Mouse (Mus musculus): ENCODE measurements around the gene Klra9. TPM values are rescaled to one million over a fixed set of nuclear protein-coding genes. Genes with fewer than 3 reads are reported as not detected.
"Not testable (repeated sequence)": the region's sequence is repeated elsewhere in the genome, so short reads cannot be mapped to it uniquely, and the experiment has no call there.

Gene Klra9
- not detected in 2 replicates for polyA plus RNA-seq (2015; fragmentation: Nextera tagmentation; extraction: Ambion mirVana)

DNA sequence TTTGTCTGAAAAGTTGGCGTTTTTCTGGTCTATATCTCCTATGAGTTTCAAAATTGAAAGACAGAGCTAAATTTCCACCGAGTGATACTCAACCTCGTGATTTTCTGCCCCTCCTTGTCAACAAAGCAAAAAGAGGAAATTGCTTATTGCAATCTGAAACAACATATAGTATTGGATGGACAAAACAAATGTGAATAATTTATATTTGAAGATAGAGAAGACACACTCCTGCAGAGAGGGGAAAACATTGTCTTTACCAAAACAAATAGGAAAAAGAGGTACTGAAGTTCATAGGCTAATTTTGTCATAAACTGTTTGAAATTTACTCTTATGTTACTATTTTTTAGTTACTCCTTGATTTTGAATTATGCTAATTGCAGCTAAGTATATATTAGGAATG, at the start of gene Klra9:
Gene Klra9, minus strand, starts transcription at position 101 of the 400 bp plus-strand sequence.
- not testable (repeated sequence) for H3K27me3 ChIP-seq; H3K4me3 ChIP-seq; H3K27ac ChIP-seq; H3K9ac ChIP-seq; H3K4me2 ChIP-seq; ATAC-seq (replicated peaks; ENCODE audit: insufficient number of reproducible peaks, insufficient read depth, low FRiP score, low read depth); H3K4me1 ChIP-seq (replicated peaks); H3K9me3 ChIP-seq (replicated peaks); H3K36me3 ChIP-seq
- WGBS = 47% methylated on average over 3 of the region's 3 CpGs

GRCm38 (mm10) chr6:130237536-130237935, 44.6 kb upstream of the Klra9 start:
- Histone ChIP-seq H3K9me3 (replicated peaks) (no peaks in the 10 kb centered on the region; the same call in 1 of the 2 replicates), H3K27me3 (no peaks in the 10 kb centered on the region), H3K4me3 (no peak overlapping the region), H3K9ac (no peak overlapping the region), H3K4me2 (no peak overlapping the region), H3K36me3 (no peaks in the 10 kb centered on the region), H3K4me1 (replicated peaks) (no peaks in the 10 kb centered on the region), H3K27ac (no peak overlapping the region)
- WGBS = 56% methylated on average over 2 of the region's 2 CpGs
- no peak for ATAC-seq (replicated peaks; ENCODE audit: insufficient number of reproducible peaks, insufficient read depth, low FRiP score, low read depth)

DNA sequence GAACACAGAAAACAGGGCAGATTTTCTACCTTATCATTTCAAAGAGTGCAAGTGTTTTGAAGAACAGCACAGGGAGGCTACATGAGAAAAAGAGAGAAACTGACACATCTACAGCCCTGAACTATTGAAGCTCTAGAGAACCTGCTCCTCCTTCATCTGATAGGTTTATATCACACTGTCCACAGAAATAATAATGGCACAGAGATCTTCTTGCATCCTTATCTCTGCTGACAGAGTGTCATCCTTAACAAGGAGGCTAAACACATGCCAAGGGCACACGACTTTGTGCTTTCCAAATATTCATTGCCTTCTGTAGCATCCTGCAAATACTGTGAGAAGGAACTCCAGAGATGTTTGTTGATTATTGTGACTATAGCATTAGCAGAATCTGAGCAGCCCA, 43.7 kb upstream of the Klra9 start:
- no peaks in the 10 kb centered on the region; the same call in 1 of the 2 replicates for H3K9me3 ChIP-seq (replicated peaks)
- no peaks in the 10 kb centered on the region for H3K27me3 ChIP-seq
- H3K4me2 ChIP-seq = no peak overlapping the region
- H3K36me3 ChIP-seq = no peaks in the 10 kb centered on the region
- H3K4me1 ChIP-seq (replicated peaks) = no peaks in the 10 kb centered on the region
- H3K9ac ChIP-seq = no peak overlapping the region
- H3K27ac ChIP-seq = no peak overlapping the region
- WGBS = 32% methylated on average over 1 of the region's 1 CpGs
- H3K4me3 ChIP-seq = no peak overlapping the region
- no peak for ATAC-seq (replicated peaks; ENCODE audit: insufficient number of reproducible peaks, insufficient read depth, low FRiP score, low read depth)

- no peak for ATAC-seq (replicated peaks; ENCODE audit: insufficient number of reproducible peaks, insufficient read depth, low FRiP score, low read depth)
- Histone ChIP-seq H3K4me3 (no peak within 1 kb of the TSS), H3K4me1 (replicated peaks) (no peaks in the 10 kb centered on the region), H3K9ac (no peak within 1 kb of the TSS), H3K27ac (no peak within 1 kb of the TSS), H3K9me3 (replicated peaks) (no peaks in the 10 kb centered on the region; the same call in 1 of the 2 replicates), H3K4me2 (no peak within 1 kb of the TSS), H3K27me3 (no peaks in the 10 kb centered on the region), H3K36me3 (no peaks in the 10 kb centered on the region)
Observed at GRCm38 (mm10) chr6:130233222-130233621, 40.3 kb upstream of the Klra9 start, which contains the start of gene Klra7. Klra7 (minus strand) TSS chr6:130233322.

DNA sequence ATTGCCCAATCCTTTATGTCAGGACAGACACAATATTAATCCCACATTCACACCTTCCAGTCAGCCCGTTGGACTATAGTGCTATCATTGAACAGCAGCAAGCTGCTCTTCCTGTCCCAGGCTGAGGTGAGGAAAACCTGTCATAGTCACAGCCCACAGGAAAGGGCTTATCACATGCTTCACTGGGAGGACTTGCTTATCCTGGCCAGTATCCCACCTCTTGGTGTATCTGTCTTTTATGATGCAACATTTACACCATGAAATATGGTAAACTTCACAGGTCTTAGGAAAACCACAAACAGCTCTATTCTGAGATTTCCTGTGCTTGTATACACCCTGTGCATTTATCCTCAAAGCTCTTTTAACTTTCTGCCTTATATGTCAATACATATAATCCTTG, 4.5 kb upstream of the Klra9 start:
- H3K27me3 ChIP-seq; H3K4me2 ChIP-seq; H3K27ac ChIP-seq; ATAC-seq (replicated peaks; ENCODE audit: insufficient number of reproducible peaks, insufficient read depth, low FRiP score, low read depth); H3K9me3 ChIP-seq (replicated peaks); H3K4me3 ChIP-seq; H3K36me3 ChIP-seq; H3K4me1 ChIP-seq (replicated peaks); H3K9ac ChIP-seq: not testable (repeated sequence)
- 77% methylated on average over 1 of the region's 1 CpGs for WGBS

GRCm38 (mm10) chr6:130129798-130130197, 63.1 kb downstream of the Klra9 start, which contains the start of gene Klra8:
Klra8 (minus strand) TSS chr6:130129898.
- not testable (repeated sequence) for ATAC-seq (replicated peaks; ENCODE audit: insufficient number of reproducible peaks, insufficient read depth, low FRiP score, low read depth); H3K27ac ChIP-seq; H3K4me2 ChIP-seq; H3K4me1 ChIP-seq (replicated peaks); H3K27me3 ChIP-seq; H3K36me3 ChIP-seq; H3K9ac ChIP-seq; H3K4me3 ChIP-seq; H3K9me3 ChIP-seq (replicated peaks)
- WGBS = 63% methylated on average over 4 of the region's 4 CpGs

Other genes with a start within 250 kb of the Klra9 start
- not detected in 2 replicates for gene Klra6, start 166.2 kb downstream of the Klra9 start, polyA plus RNA-seq (2015; fragmentation: Nextera tagmentation; extraction: Ambion mirVana)
- not detected in 2 replicates for gene Klra4, start 125.8 kb downstream of the Klra9 start, polyA plus RNA-seq (2015; fragmentation: Nextera tagmentation; extraction: Ambion mirVana)
- not detected in 2 replicates for gene Klra8, start 63.2 kb downstream of the Klra9 start, polyA plus RNA-seq (2015; fragmentation: Nextera tagmentation; extraction: Ambion mirVana)
- not detected in 2 replicates for gene Klra7, start 40.2 kb upstream of the Klra9 start, polyA plus RNA-seq (2015; fragmentation: Nextera tagmentation; extraction: Ambion mirVana)
- gene Klra10, start 88.8 kb upstream of the Klra9 start, polyA plus RNA-seq (2015; fragmentation: Nextera tagmentation; extraction: Ambion mirVana) = not detected in 2 replicates
- gene Klra3, start 144.5 kb upstream of the Klra9 start, polyA plus RNA-seq (2015; fragmentation: Nextera tagmentation; extraction: Ambion mirVana) = not detected in 2 replicates
- not detected in 2 replicates for gene Klra1, start 193.8 kb upstream of the Klra9 start, polyA plus RNA-seq (2015; fragmentation: Nextera tagmentation; extraction: Ambion mirVana)